Mouse (Mus musculus) cortical plate, adult 2 months (tissue): ENCODE results near the gene Zfp575. TPM values are rescaled to one million over a fixed set of nuclear protein-coding genes. Genes with fewer than 3 reads are reported as not detected.

Experiments
- H3K27ac ChIP-seq: fragments of 200-500 bp; 2 replicates; pipeline ENCODE4 v1.5.1; 2012; ENCODE audit warnings: low read length, control low read depth, inconsistent platforms; ENCODE audit not compliant: insufficient read depth
- H3K4me1 ChIP-seq: fragments of 200-500 bp; 2 replicates; pipeline ENCODE4 v1.6.1; 2011; ENCODE audit warnings: low read length; ENCODE audit not compliant: control insufficient read depth, insufficient read depth
- H3K4me3 ChIP-seq: fragments of 200-500 bp; 2 replicates; pipeline ENCODE4 v1.5.1; 2011; ENCODE audit warnings: mild to moderate bottlenecking, low read length, control low read depth; ENCODE audit not compliant: insufficient read depth
- CTCF ChIP-seq: fragments of 200-500 bp; IDR thresholded peaks from 2 replicates; pipeline ENCODE4 v1.5.1; 2011; ENCODE audit warnings: mild to moderate bottlenecking, control low read depth, low read length; ENCODE audit not compliant: insufficient read depth; ENCODE audit errors: extremely low read depth
- POLR2A ChIP-seq: fragments of 200-500 bp; IDR thresholded peaks from 2 replicates; pipeline ENCODE4 v1.6.1; 2011; ENCODE audit warnings: mild to moderate bottlenecking, low read length, control low read depth; ENCODE audit not compliant: insufficient read depth; ENCODE audit errors: extremely low read depth
- polyA plus RNA-seq: library from polyadenylated mRNA; depleted of rRNA; stranded (reverse); fragments of >200 nt; gene quantifications from 2 replicates; pipeline ENCODE4 v1.2.3, GENCODE M21; 2012

Gene Zfp575
- polyA plus RNA-seq, 1 experiment = 7.3 TPM

DNA sequence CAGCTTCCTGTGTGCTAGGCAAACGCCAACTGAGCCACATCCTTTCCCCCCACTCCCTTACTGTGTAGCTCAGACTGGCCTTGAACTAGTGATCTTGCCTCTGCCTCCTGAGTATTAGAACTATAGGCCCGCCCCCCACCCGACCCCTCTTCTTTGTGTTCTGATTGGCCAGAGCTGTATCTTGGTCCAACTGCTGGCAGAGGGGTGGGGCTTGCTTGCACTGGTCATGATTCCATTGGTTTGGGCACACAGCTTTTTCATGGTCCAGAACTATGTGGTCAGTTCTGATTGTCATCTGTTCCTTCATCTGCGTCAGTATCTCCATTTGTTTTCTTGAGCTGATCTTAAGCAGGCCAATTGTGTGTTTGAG lies 23.6 kb downstream of the Zfp575 start:
- H3K4me1 ChIP-seq = no peaks in the 10 kb centered on the region; the same call in 1 of the 2 replicates
- no peak for TF ChIP-seq POLR2A
- H3K4me3 ChIP-seq = no peak overlapping the region
- H3K27ac ChIP-seq = no peak overlapping the region

DNA sequence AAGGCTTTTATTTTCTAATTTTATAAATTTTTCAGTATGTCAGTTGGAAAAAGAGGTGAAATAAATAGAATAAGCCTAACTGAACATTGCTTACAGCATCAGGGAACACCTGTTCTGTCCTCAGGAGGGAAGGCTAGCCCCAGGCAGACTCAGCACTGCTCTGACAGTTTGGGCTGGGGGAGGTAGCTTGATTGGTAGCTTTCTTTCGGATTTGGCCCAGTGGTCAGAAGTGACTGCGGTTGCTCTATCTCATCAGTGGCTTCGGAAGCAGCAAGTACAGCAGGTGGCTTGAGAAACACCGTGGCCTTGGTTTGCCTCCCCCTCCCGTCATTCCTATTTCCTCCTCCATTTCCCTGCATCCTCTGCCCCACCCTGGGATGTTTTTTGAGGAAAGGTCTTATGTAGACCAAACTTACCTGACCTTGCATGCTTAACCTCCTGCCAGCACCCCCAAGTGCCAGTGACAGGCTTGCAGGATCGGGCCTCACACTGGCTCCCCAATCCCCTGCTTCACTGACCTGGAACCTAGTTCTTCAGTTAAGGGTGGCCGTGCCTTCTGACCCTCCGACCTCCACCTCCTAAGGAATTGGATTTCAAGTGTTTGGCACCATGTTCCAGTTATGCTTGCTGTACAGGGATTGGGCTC lies 24.1 kb downstream of the Zfp575 start:
- no peak for TF ChIP-seq POLR2A
- no peak for TF ChIP-seq CTCF
- H3K4me3 ChIP-seq = no peak overlapping the region
- no peak overlapping the region for H3K27ac ChIP-seq
- no peaks in the 10 kb centered on the region; the same call in 1 of the 2 replicates for H3K4me1 ChIP-seq

- Histone ChIP-seq H3K4me3 (no peak overlapping the region), H3K27ac (no peak overlapping the region)
- TF ChIP-seq POLR2A (no peak), CTCF (no peak)
Measured at GRCm38 (mm10) chr7:24561450-24561849, 26.0 kb downstream of the Zfp575 start.

DNA sequence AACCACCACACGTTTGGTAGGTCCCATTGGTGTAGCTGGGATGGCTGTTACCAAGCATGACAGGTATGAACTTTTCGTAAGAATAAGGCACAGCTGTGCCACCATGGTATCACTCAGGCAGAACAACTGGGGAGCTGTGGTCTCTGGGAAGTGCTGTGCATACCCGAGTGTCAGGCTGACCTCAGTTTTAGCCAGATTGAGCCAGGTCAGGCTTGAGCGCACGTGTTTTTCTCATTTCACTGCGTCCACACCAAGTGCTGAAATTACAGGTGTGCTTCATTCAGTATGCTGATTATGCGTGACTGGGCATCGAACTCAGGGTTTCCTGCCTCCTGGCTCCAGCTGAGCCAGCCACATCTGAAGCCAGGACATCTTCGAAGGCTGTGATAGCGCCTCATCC lies 31.7 kb downstream of the Zfp575 start:
- no peak for TF ChIP-seq CTCF
- no peak for TF ChIP-seq POLR2A
- Histone ChIP-seq H3K4me1 (no peaks in the 10 kb centered on the region), H3K4me3 (no peak overlapping the region), H3K27ac (no peak overlapping the region)

More at GRCm38 (mm10) chr7:24561450-24561849, 26.0 kb downstream of the Zfp575 start:
- no peaks in the 10 kb centered on the region for H3K4me1 ChIP-seq

DNA sequence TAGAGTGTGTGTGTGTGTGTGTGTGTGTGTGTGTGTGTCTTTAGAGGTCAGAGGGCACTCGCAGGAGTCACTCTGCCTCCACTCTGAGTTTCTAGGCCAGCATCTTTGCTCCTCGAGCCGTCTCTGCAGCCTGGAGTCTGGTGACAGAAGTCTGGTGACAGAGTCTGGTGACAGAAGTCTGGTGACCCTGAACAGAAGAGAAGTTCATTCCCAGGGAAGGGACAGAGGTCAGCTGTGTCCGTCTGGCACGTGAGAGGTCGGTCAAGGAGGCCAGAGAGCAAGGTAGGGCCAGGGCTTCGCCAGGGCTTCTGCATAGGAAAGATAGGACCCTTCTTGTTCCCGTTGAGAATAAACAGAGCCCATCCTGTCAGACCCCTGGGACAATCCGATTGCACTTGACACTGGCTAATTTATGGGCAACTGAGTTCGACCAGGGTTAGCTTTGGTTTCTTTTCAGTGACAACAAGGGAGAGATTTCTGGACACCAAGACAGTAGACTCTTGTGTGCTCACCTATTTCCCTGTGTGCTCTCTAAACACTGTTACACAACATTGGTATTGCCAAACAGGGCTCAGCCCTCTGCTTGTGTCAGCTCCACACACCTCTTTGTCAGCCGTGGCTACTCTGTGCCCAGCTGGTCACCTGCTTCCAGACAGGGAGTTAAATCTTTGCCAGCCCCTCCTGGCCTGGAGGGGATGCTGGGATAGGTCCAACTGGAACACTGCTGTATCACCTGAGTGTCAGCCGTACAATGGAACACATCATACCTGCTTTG lies 35.3 kb downstream of the Zfp575 start:
- Histone ChIP-seq H3K4me3 (no peak overlapping the region), H3K27ac (no peak overlapping the region), H3K4me1 (no peaks in the 10 kb centered on the region)
- TF ChIP-seq POLR2A (no peak), CTCF (no peak)

DNA sequence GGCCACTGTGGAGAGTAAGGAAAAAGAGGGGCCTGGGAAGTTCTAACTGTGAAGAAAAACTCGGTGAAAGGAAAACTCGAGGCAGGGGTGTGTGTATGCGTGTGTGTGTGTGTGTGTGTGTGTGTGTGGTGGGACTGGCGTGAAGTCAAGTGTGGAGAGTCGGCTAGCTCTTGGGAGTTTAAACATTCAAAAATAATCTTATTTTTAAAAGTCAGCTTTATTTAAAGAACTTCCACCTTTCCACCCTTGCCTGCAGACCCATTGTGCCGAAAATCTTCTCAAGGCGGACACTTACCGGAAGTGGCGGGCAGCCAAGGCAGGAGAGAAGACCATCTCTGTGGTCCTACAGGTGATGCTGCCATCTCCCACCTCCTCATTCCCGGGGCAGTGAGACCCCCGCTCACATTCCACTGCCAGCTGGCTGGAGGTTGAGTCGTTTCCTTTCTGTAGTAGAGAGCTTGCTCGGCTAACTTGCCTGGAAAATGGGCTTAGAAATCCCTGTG lies 39.9 kb downstream of the Zfp575 start:
- Histone ChIP-seq H3K4me3 (peak overlapping the region; percentile 55), H3K27ac (no peak overlapping the region)
- no peak for TF ChIP-seq CTCF
- TF ChIP-seq POLR2A = no peak

GRCm38 (mm10) chr7:24546634-24547389 lies 40.6 kb downstream of the Zfp575 start:
- TF ChIP-seq CTCF = no peak
- peak; percentile 59 for TF ChIP-seq POLR2A
- no peaks in the 10 kb centered on the region for H3K4me1 ChIP-seq
- H3K4me3 ChIP-seq = peak overlapping the region; percentile 55
- no peak overlapping the region for H3K27ac ChIP-seq

More for the DNA sequence above, 39.9 kb downstream of the Zfp575 start:
- no peaks in the 10 kb centered on the region for H3K4me1 ChIP-seq

DNA sequence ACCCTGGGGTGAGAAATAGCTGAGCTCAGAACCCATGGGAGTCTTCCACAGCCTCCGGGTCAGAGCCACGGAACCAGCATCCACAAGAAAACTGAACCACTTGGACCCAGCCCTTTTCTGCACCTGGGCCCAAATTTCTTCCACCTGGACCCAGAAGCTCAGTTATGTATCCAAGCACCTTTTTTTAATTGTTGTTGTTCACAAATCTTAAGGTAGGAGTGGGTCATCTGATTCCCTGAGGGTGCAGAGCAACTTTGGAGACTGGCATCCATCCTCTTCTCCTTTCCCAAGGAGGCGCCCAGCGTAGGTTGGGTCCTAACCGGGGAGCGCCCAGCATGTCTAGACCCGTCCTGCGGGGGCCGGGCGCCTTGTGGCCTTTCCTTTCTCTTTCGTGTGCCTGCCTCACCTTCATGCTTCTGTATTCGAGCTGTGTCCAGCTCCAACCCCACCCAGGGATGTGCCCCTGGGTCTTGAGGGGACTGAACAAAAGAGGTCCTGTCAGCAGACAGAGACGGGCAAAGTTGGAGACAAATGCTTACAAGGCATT lies 41.3 kb downstream of the Zfp575 start, which contains the start of the genes Pinlyp and Xrcc1:
TSS of gene Pinlyp (minus strand) at position 51 of the 547 bp plus-strand sequence.
TSS of gene Xrcc1 (plus strand) at position 222 of the 547 bp plus-strand sequence.
- no peak within 1 kb of the TSS for H3K27ac ChIP-seq
- H3K4me1 ChIP-seq = no peaks in the 10 kb centered on the region
- H3K4me3 ChIP-seq = peak within 1 kb of the TSS; percentile 55
- TF ChIP-seq POLR2A (no peak), CTCF (no peak)

DNA sequence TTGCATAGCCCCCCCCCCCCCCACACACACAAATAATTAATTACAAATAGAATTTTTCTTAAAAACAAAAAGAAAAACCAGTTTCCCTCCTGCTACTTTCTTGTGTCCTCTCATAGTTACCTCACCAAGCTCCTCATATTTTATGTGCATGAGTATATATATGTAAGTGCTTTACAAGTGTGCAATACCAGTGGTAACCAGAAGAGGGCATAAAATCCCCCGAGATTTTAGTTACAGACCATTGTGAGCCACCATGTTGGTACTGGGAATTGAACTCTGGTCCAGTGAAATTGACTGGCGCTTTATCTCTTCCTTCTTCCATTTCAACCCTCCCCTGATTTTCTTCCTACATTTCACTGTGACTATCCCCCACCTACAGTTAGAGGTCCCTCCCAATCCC lies 42.9 kb downstream of the Zfp575 start:
- TF ChIP-seq CTCF = no peak
- TF ChIP-seq POLR2A = no peak

DNA sequence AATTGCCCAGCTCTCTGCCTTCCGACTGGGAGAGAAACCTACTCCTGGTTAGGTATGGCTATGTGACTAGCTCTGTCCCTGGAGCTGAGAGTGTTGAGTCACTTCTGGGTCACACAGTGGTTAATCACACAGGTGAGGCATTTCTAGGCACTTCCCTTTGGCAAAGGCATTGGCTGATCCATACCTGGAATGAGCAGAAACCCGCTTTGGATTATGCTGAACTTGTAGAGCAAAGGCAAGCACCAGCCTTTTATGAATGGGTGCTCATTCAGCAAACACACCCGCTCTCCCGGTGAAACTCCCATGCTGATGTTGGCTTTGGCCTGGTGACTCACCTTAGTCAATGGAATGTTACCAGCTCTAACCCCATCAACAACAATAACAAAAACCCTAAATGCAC lies 47.8 kb downstream of the Zfp575 start:
- Histone ChIP-seq H3K27ac (no peak overlapping the region), H3K4me3 (no peak overlapping the region), H3K4me1 (peaks cover 1% of the 10 kb centered on the region)
- TF ChIP-seq CTCF (no peak), POLR2A (no peak)

More for the DNA sequence above, 42.9 kb downstream of the Zfp575 start:
- Histone ChIP-seq H3K27ac (no peak overlapping the region), H3K4me1 (no peaks in the 10 kb centered on the region), H3K4me3 (no peak overlapping the region)
